Mouse (Mus musculus) c-Kit-positive CD71-positive TER-119-negative erythroid progenitor cells, embryonic 14.5 days (primary cell): ENCODE measurements around the gene Abhd16a.

Experiments used
- DNase-seq: peaks from one replicate; pipeline ENCODE4 v3.0.0-alpha.2; 2013; ENCODE audit warnings: low read depth

Abhd16a gene

GRCm38 (mm10) chr17:35147922-35148639, 59.0 kb downstream of the Abhd16a start:
- DNase-seq: no peak

- DNase-seq: no peak
These were observed 63.1 kb downstream of the Abhd16a start for GRCm38 (mm10) chr17:35152121-35152520.
